Mouse (Mus musculus) gastrocnemius, adult 2 months (tissue): ENCODE measurements around the gene Hcfc1. TPM values are rescaled to one million over a fixed set of nuclear protein-coding genes. Genes with fewer than 3 reads are reported as not detected.
A peak's percentile ranks its signal among the peaks of the same experiment; 100 is the strongest.

Experiments used
- DNase-seq: peaks from one replicate; pipeline ENCODE4 v3.0.0; 2022
- H3K27ac ChIP-seq: fragments of 200-600 bp; 2 replicates; pipeline ENCODE4 v1.8.1; 2022; ENCODE audit warnings: mild to moderate bottlenecking
- H3K4me3 ChIP-seq: fragments of 200-600 bp; 2 replicates; pipeline ENCODE4 v1.8.1; 2022; ENCODE audit warnings: mild to moderate bottlenecking, moderate library complexity
- CTCF ChIP-seq: fragments of 200-600 bp; IDR thresholded peaks from 2 replicates; pipeline ENCODE4 v1.8.1; 2022; ENCODE audit warnings: antibody characterized with exemption, mild to moderate bottlenecking, moderate library complexity
- intact Hi-C: fragments of 180-260 bp; cut with DNase I; formaldehyde crosslinking; loops from one replicate; pipeline ENCODE4 v1.15.1; 2025
- long read RNA-seq, 2 experiments: library from polyadenylated mRNA; stranded (forward); transcript quantifications; one replicate each; pipeline ENCODE4 v2.0.0; 2021
- total RNA-seq, 2 experiments: library from RNA; stranded (reverse); gene quantifications; 2 replicates each; pipeline ENCODE4 v1.2.3; 2021

Hcfc1 gene
- 10 to 100 TPM; 35.5 to 36.0 TPM for total RNA-seq
- long read RNA-seq, experiment 1, full-length matches to known transcripts = 1 of 22 reads
- long read RNA-seq, experiment 1, partial matches to known transcripts = 19 of 22 reads
- long read RNA-seq, experiment 1, other reads (novel, unspliced or antisense) = 2 of 22 reads
- long read RNA-seq, experiment 2, partial matches to known transcripts = 5 of 10 reads
- long read RNA-seq, experiment 2, other reads (novel, unspliced or antisense) = 5 of 10 reads

DNA sequence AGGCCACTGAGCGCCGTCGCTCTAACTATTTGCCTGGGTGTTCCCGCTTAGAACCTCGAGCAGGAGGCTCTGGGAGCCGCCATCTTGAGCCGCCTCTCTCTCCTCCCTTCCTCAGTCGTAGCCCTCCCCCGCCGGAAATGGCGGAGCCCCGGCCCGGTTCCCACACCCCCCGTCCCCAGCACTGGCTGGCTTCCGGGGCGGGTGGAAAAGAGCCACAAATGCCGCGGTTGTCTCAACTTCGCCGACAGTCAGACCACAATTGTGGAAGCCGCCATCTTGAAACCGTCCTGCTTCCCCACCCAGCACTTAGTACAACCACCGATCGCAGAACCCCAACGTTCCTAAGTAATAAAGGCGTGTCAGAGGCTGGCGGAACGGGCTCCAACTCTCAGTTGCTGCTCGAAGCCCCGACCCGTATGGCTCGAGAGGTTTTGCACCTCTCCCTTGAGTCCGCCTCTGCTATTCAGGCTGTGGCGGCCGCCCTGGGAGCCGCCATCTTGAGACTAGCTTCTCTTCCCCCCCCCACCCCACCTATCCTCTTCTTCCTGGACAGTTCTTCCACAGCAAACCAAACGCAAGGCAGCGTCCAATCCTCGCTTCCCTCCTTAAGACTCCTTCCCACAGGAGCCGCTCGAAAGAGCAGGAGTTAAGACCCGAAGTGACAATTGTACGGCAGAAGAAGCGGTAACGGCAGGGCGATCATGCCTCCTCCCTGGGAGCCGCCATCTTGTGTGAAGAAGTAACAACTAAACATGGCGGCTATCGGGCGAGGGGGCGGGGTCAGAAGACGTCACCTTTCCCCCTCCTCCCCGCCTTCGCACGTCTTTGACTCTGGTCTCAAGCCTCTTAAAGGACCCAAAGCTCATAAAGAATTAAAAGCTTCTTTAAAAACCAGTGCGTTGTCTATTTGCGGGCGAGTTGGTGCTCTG lies at the start of gene Hcfc1:
Gene Hcfc1, minus strand, starts transcription at position 110 of the 929 bp plus-strand sequence.
- TF ChIP-seq CTCF = no peak
- Histone ChIP-seq H3K27ac (peak within 1 kb of the TSS; percentile 95), H3K4me3 (peak within 1 kb of the TSS; percentile 90)
- DNase-seq = peak; percentile 94
- intact Hi-C loops = loop anchor here (5.0 to 10.0 kb wide), 2 partner anchors 278 to 446 kb away; partner anchors contain the start of gene Flna

DNA sequence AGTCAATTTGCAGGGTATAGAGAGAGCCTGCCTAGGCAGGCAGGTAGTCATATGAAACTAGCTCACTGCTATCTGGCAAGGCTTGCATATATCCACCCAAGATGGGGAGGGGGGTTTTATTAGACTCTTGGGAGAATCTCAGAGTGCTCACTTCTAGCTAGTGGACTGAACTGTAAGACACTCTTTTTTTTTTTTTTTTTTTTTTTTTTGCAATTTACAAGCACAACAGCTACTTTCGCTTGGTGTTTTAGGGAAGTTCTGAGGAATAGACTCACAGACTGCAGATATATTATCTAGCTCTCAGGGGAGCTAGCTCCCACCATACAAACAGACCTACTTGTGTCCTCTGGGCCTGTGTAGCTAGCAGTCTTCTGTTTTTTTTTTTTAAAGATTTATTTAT lies 48.4 kb upstream of the Hcfc1 start:
- no peak overlapping the region for H3K27ac ChIP-seq
- DNase-seq = no peak
- TF ChIP-seq CTCF = no peak
- H3K4me3 ChIP-seq = no peak overlapping the region
- intact Hi-C loops = no loop called here

DNA sequence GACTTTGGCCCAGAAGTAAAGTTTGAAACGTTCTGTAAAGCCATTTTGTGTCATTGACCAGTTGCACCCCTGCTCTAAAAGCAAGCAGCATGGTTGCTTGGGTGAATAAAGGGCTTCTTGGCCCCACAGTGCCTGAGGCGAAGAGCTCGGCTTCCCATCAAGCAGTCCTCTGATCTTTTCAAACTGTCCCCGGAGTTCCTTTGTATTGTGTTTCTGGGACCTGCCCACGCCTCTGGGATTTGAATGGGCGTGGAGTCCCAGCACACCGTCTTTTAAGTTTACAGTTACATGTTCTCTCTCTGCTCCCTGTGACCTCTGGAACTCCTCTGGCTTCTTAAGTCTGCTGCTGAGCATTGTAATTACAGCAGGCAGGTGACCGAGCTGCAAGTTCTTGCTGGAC lies 41.9 kb upstream of the Hcfc1 start:
- no peak for DNase-seq
- no peak for TF ChIP-seq CTCF
- Histone ChIP-seq H3K27ac (no peak overlapping the region), H3K4me3 (no peak overlapping the region)
- intact Hi-C loops = no loop called here

DNA sequence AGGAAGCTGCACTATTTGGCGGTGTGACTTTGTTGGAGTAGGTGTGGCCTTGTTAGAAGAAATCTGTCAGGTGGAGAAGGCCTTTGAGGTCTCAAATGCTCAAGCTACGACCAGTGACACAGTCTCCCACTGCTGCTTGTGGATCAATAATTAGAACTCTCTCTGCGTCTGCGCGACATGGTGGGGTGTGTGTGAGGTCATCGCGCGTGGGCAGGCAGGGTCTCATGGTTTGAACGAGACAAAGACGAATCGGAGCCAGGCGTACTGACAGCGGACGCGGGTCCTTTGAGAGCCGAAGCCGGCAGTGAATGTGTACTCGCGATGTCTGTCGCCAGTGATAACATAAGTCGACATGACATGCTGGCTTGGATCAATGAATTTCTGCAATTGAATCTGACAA lies 40.2 kb upstream of the Hcfc1 start:
- intact Hi-C loops = no loop called here
- no peak for DNase-seq
- H3K27ac ChIP-seq = no peak overlapping the region
- no peak for TF ChIP-seq CTCF
- H3K4me3 ChIP-seq = no peak overlapping the region

DNA sequence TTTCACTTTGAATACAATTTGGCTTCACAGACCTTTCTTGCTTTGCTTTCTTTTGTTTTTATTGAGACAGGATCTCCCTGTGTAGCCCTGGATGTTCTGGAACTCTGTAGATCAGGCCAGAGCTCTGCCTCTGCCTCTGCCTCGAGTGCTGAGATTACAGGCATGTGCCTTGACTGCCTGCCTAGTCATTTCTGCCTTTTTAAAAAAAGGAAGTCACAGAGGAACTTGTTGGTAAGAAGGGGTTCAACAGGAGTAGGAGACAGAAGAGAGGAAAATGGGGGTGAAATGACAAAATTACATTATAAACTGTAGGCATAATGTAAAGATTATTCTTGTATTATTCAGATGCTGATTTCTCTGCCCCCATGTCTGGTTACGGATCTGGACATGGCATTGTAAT lies 37.5 kb upstream of the Hcfc1 start:
- no peak for TF ChIP-seq CTCF
- no peak overlapping the region for H3K27ac ChIP-seq
- no peak overlapping the region for H3K4me3 ChIP-seq
- intact Hi-C loops = no loop called here
- no peak for DNase-seq

DNA sequence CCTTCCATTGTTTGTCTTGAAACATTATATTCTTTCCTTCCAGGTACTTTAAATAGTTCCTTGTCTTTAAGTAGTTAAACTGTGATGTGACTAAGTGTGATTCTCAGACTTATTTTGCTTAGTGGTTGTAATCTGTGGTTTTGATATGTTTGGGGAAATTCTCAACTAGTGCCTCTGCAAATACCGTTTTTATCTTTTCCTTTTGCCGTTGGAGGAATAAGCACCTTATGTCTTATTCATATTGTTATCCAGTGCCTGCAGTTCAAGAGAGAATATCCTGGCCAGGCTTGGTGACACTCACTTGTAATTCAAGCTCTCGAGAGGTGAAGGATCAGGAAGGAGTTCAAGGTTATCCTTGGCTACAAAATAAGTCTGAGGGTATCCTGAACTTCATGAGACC lies 34.9 kb upstream of the Hcfc1 start:
- no peak overlapping the region for H3K27ac ChIP-seq
- no peak for DNase-seq
- no peak overlapping the region for H3K4me3 ChIP-seq
- TF ChIP-seq CTCF = no peak
- intact Hi-C loops = no loop called here

DNA sequence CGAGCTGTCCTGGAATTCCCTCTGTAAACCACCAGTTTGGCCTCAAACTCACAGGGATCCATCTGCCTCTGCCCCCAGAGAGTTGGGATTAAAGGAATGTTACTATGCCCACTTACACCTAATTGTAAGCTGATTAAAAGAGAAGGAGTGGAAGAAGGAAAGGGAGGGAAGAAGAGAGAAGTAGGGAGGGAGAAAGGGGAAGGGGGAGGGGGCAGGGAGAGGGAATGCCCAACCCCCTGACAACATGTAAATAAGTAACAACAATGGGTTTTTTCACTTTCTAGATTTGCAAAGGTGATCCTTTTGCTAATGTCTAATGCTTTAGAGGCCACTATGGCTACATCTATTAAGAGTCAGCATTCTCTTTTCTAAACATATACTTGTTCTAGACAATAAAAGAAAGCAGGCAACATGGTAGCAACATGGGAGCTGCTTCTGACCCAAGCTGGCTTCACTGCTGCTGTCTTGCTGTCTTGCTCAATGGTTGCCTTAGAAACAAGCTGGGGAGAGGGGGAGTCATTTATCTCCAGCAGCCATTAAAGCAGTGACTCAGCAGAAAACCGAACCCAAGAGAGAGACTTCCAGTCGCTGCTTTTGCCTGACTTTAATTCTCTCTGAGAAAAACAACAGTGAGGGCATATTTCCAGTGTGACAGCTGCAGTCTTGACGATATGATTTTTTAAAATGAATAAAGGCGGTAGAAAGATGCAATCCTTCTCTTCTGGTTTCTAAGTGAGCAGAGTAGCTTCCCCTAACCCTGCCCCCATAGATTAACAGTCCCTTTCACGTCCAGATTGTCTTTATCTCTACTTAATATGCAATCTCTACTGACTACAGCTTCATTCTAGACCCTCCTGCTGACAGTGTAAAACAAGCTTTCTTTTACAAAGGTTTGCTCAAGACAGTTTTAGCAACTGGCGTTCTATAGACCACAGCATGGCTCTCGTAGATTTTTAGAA lies 33.0 kb upstream of the Hcfc1 start:
- intact Hi-C loops = no loop called here
- TF ChIP-seq CTCF = no peak
- peak overlapping the region; percentile 13; the same call in 1 of the 2 replicates for H3K27ac ChIP-seq
- peak; percentile 26 for DNase-seq
- no peak overlapping the region for H3K4me3 ChIP-seq

DNA sequence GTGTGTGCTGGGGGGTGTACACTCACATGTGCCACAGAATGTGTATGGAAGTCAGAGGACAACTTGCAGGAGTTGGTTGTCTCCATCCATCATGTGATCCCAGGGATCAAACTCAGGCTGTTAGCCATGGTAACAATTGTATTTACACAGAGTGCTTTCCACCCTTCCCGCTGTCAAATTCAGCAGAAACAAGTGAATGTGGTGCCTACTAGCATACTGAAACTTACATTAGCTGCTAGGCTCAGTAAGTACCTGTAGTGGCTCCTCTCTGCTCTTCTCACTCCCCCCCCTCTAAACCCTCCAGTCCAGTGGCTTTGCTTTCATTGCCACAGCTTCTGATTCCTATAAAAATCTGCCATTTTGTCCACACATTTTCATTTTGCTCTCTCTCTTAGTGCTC lies 11.6 kb upstream of the Hcfc1 start:
- no peak for TF ChIP-seq CTCF
- intact Hi-C loops = no loop called here
- no peak for DNase-seq
- H3K4me3 ChIP-seq = no peak overlapping the region
- no peak overlapping the region for H3K27ac ChIP-seq

DNA sequence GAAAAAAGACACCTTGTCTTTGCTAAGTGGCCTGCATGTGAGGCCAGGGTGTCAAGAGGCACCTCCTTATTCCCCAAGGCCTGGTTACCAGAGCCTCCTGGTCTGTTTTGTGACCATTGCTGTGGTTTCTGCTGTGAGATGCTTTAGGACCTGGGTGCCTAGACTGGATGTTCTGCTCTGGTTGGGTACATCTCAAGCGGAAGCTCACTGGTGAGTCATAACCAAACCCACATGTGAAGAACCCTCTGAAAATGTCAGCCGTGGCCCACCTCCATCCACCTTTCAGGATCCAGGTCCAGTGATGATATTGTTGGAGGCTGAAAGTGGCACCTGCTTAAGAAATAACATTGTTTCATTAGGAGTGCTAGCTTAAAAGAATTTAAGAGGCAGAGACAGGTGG lies 10.1 kb upstream of the Hcfc1 start:
- Histone ChIP-seq H3K27ac (no peak overlapping the region), H3K4me3 (no peak overlapping the region)
- intact Hi-C loops = no loop called here
- TF ChIP-seq CTCF = no peak
- no peak for DNase-seq

DNA sequence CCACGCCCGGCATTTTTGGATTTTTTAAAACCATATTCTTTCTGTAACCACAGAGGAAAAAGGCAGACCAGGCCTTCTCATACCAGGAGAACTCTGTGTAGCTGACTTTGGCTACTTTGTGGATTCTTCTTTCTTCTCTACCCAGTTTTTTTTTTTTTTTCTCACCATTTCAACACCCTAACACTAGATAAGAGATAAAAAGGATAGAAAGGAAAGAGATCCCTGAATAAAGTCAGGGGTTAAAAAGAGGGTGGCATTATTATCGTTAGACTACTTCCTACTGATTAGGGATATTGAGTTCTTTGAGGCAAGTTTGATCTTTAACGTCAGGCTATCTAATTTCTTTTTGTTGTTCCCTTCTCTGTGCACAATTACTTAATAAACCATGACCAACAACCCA lies 6.6 kb upstream of the Hcfc1 start:
- no peak for TF ChIP-seq CTCF
- no peak overlapping the region for H3K4me3 ChIP-seq
- no peak overlapping the region for H3K27ac ChIP-seq
- no peak for DNase-seq
- intact Hi-C loops = no loop called here

DNA sequence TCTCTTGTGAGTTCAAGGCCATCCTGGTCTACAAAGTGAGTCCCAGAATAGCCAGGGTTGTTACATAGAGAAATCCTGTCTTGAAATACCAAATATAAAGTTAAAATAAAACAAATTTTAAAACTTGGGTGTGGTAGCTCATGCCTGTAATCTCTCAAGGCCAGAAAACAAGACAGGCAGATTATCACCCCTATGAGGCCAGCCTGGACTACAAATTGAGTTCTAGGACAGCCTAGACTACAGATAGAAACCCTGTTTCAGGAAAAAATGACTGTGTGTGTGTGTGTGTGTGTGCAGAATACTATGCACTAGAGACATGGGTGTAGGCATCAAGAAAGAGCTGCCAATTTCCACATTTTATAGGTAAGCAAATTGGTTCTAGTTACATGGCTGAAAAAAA lies 4.6 kb upstream of the Hcfc1 start:
- TF ChIP-seq CTCF = no peak
- DNase-seq = no peak
- Histone ChIP-seq H3K27ac (no peak overlapping the region), H3K4me3 (no peak overlapping the region)
- intact Hi-C loops = no loop called here

DNA sequence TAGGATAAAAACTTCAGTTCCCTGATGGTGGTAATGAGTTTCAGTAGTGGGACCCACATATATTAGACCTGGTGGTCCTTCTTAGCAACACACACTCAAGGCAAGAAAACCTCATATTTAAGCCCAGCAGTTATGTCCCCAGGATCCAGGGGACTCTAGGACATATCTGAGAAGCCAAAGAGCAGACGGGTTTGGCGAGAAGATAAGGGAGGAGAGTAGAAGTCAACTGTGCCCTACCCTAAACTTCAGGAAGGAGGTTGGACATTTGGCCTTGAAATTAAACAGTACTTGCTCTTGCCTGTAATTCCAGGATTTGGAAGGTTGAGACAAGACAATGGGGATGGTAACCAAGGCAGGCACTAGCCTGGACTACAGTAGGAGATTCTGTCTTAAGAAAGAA lies 3.6 kb upstream of the Hcfc1 start:
- Histone ChIP-seq H3K4me3 (no peak overlapping the region), H3K27ac (no peak overlapping the region)
- TF ChIP-seq CTCF = no peak
- no peak for DNase-seq
- intact Hi-C loops = loop anchor here (5.0 to 10.0 kb wide), 2 partner anchors 275 to 443 kb away; partner anchors contain the start of gene Flna

DNA sequence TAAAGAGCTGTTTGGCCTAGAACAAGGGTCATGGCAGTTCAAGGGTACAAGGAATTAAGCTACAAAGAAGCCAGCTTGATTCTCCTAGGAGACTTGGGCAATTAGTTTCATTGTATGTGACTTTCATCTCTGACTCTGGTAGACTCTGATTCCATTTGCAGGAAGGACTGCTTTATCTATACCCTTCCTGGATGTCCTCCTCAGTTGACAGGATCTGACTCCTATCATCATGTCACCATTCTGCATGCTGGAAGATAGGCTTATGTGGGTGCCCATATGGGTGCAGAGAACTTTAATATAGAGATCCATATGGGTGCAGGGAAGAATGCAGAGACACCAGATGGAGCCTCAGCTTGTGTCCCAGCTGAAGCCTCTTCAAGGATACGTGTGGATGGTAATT lies 3.0 kb upstream of the Hcfc1 start:
- Histone ChIP-seq H3K4me3 (no peak overlapping the region), H3K27ac (no peak overlapping the region)
- intact Hi-C loops = loop anchor here (5.0 to 10.0 kb wide), 2 partner anchors 276 to 443 kb away; partner anchors contain the start of gene Flna
- no peak for DNase-seq
- no peak for TF ChIP-seq CTCF
